Mouse (Mus musculus) heart, embryonic 15.5 days (tissue): Measurements from ENCODE around the gene Car9. TPM values are rescaled to one million over a fixed set of nuclear protein-coding genes. Genes with fewer than 3 reads are reported as not detected.
A peak's percentile ranks its signal among the peaks of the same experiment; 100 is the strongest.

ENCODE experiments used
- ATAC-seq: fragments of 200-750 bp; cut with Nextera tagmentation; replicated peaks from 2 replicates; pipeline ENCODE4 v1.8.0; 2017; ENCODE audit warnings: low read depth, moderate TSS enrichment; ENCODE audit not compliant: insufficient number of reproducible peaks, insufficient read depth, low FRiP score
- H3K27ac ChIP-seq: fragments of 300-500 bp; sonication (generic); 2 replicates; pipeline ENCODE4 v1.5.1; 2015; ENCODE audit warnings: mild to moderate bottlenecking, inconsistent platforms
- H3K27me3 ChIP-seq: fragments of 300-500 bp; sonication (generic); 2 replicates; pipeline ENCODE4 v1.6.1; 2015; ENCODE audit warnings: inconsistent platforms
- H3K36me3 ChIP-seq: fragments of 300-500 bp; sonication (generic); 2 replicates; pipeline ENCODE4 v1.6.1; 2015; ENCODE audit warnings: mild to moderate bottlenecking, inconsistent platforms
- H3K4me1 ChIP-seq: fragments of 300-500 bp; sonication (generic); replicated peaks from 2 replicates; pipeline ENCODE4 v1.6.1; 2015; ENCODE audit warnings: inconsistent platforms
- H3K4me2 ChIP-seq: fragments of 300-500 bp; sonication (generic); 2 replicates; pipeline ENCODE4 v1.6.1; 2015; ENCODE audit warnings: inconsistent platforms, mild to moderate bottlenecking, moderate library complexity
- H3K4me3 ChIP-seq: fragments of 300-500 bp; sonication (generic); 2 replicates; pipeline ENCODE4 v1.5.1; 2015; ENCODE audit warnings: mild to moderate bottlenecking, inconsistent platforms
- H3K9ac ChIP-seq: fragments of 300-500 bp; sonication (generic); 2 replicates; pipeline ENCODE4 v1.6.1; 2015; ENCODE audit warnings: mild to moderate bottlenecking, inconsistent platforms
- H3K9me3 ChIP-seq: fragments of 300-500 bp; sonication (generic); replicated peaks from 2 replicates; pipeline ENCODE4 v1.6.1; 2016; ENCODE audit warnings: inconsistent platforms
- WGBS: fragments of 180-500 bp; shearing (Covaris S2); methylation state at CpG from one replicate; pipeline ENCODE4 v1.1.7; 2015; ENCODE audit warnings: mixed read lengths; 5-methylcytosine and 5-hydroxymethylcytosine counted together
- polyA plus RNA-seq: library from polyadenylated mRNA; unstranded; fragments of >200 nt; fragmentation: Nextera tagmentation; extraction: Ambion mirVana; gene quantifications from 2 replicates; pipeline ENCODE4 v1.2.1, GENCODE M21; 2015

Car9 gene
- polyA plus RNA-seq, 1 experiment from 2014 or later, result 2.4 TPM

DNA sequence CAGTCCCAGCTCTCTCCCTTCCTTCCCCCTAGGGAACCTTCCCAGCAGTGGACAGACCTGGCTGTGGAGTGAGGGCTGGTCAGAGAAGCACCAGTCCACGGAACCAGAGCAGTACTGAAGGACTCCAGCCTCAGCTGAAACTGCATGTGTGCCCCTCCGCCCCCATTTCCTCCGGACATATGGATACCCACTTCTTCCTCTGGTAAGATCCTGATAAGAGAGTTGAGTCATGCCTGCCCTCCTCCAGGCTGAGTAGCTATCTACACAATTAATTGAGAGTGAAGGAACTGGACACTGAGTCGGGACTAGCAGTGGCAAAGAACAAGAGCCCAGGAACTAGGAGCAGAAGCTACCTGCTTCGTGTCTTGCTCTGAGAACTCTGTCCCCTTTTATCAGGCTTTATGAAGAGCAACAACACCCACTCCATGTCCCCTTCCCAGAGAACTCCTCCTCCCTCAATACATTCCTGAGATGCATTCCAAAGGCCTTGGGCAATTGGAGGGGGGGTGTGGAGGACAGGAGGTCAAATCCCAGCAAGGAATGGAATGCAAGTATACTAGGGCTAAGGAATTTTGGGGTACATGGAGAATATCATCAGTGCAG is 51.4 kb downstream of the Car9 start:
- Histone ChIP-seq H3K27me3 (no peaks in the 10 kb centered on the region), H3K9me3 (no peaks in the 10 kb centered on the region), H3K9ac (peak overlapping the region; percentile 94), H3K4me1 (peaks cover 45% of the 10 kb centered on the region), H3K4me2 (peak overlapping the region; percentile 78), H3K27ac (peak overlapping the region; percentile 99), H3K4me3 (peak overlapping the region; percentile 29), H3K36me3 (peaks cover 37% of the 10 kb centered on the region)
- peak; percentile 7; the same call in 1 of the 2 replicates for ATAC-seq
- 5% methylated on average over 5 of the region's 5 CpGs for WGBS

DNA sequence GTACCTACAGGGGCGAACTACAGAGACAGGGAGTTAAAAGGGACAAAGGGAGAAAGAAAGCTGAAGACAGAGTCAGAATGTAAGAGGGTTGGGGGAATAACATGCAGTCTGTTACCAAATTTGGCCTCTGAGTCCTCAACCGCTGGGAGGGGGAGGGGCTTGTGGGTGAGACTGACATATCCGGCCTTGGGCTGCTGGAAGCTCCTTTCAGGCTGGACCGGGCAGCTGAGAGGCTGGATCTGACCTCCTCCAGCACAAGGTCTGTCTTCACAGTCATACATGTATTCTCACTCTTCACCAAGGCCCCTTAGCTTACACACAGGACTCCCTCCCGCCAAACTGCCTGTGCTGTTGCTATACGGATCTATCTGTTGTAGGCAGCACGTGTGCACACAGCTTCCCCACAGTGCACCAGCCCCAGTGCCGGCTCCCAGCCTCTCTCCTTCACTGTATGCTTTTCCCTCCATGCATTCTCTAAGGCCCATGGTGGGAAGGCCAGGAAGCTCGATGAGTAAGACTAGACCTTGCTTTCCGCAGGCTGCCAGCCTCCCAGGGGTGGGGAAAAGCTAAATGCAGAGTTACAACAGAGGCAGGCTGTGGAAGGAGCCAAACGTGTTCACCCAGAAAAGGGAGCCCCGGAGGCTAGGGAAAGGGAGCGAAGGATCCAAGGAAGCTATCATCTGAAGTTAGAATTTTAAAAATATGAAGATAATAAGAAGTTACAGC is 52.0 kb downstream of the Car9 start:
- H3K27ac ChIP-seq, result peak overlapping the region; percentile 99
- peaks cover 52% of the 10 kb centered on the region for H3K4me1 ChIP-seq
- no peaks in the 10 kb centered on the region for H3K27me3 ChIP-seq
- H3K4me3 ChIP-seq, result peak overlapping the region; percentile 29
- H3K36me3 ChIP-seq, result peaks cover 31% of the 10 kb centered on the region
- no peaks in the 10 kb centered on the region for H3K9me3 ChIP-seq
- ATAC-seq, result peak; percentile 34
- H3K9ac ChIP-seq, result peak overlapping the region; percentile 94
- H3K4me2 ChIP-seq, result peak overlapping the region; percentile 78
- 10% methylated on average over 13 of the region's 13 CpGs for WGBS

DNA sequence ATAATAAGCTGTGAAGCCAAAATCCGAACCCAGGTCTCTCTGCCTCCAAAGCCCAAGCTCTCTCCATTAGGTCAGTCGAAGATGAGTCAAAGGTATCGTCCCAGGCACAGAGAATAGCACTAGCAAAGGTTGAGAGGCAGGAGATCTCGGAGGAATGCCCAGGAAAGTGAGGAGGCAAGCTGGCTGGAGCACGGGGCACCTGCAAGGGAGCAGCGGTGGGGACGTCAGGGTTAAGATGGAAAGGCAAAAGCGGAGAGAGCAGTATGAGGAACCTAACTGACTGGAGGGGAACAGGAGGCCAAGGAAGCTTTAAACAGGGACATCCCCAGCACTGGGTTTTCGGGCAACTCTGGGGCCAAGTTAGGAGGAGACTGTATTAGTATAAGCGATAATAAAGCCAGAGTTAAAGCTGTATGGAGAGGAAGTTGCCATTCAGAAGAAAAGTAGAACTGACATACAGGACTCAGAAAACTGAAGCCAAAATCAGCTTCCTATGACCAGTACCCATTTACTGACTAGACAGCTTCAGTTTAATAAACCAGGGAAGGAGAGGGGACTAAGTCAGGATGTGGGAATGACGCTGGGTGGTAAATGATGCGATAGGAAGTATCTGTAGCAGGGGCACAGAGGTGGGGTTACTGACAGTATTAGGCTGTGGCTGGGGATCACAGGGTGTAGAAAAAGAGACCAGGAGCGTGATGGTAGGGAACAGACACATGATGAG is 52.9 kb downstream of the Car9 start:
- no peaks in the 10 kb centered on the region for H3K27me3 ChIP-seq
- peak overlapping the region; percentile 78 for H3K4me2 ChIP-seq
- no peaks in the 10 kb centered on the region for H3K9me3 ChIP-seq
- peaks cover 23% of the 10 kb centered on the region for H3K36me3 ChIP-seq
- peak overlapping the region; percentile 73 for H3K4me3 ChIP-seq
- H3K9ac ChIP-seq, result peak overlapping the region; percentile 94
- H3K4me1 ChIP-seq, result peaks cover 57% of the 10 kb centered on the region
- 42% methylated on average over 13 of the region's 13 CpGs for WGBS
- peak overlapping the region; percentile 99 for H3K27ac ChIP-seq
- ATAC-seq, result no peak

DNA sequence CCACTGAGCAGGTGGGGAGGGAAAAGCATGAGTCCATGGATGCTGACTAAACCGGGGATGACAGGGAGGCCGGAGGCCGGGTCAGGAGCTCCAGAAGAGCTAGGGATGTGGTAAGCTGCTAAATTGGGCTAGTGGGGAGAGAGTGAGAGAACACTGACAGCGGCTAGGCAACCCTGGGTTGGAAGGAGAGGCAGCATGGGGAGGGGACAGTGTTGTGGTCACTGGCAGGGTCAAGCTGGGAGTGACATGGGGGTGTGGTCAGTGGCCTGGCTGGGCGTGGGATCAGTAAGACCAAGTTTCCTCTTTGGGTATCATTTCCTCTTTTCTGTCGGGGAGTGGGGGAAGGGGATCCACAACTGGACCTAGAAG is 53.5 kb downstream of the Car9 start:
- ATAC-seq, result no peak
- Histone ChIP-seq H3K27me3 (no peaks in the 10 kb centered on the region), H3K4me2 (peak overlapping the region; percentile 78), H3K27ac (peak overlapping the region; percentile 99), H3K9me3 (no peaks in the 10 kb centered on the region), H3K4me3 (peak overlapping the region; percentile 73), H3K36me3 (peaks cover 23% of the 10 kb centered on the region), H3K9ac (peak overlapping the region; percentile 94), H3K4me1 (peaks cover 57% of the 10 kb centered on the region)
- WGBS, result 7% methylated on average over 6 of the region's 6 CpGs

DNA sequence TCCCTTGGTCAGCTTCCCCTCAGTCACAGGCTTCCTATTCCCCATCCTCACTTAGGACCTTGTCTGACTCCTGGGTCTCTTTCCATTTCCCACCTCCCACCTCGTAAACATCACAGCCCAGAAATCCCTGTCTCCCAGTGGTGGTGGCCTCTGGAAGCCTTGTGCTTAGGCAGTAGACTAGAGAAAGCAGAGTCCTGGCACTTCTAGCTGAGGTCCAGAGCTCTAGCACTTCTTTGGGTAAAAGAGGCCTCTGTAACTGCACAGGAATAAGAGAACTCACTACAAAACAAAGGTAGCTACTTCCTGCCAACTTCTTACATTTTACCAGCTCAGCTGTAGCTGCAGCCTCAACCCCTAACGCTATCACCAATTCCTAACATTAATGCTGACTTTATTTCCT is 54.2 kb downstream of the Car9 start:
- ATAC-seq, result no peak
- Histone ChIP-seq H3K27me3 (no peaks in the 10 kb centered on the region), H3K9ac (peak overlapping the region; percentile 94), H3K4me3 (peak overlapping the region; percentile 73), H3K4me1 (peaks cover 57% of the 10 kb centered on the region), H3K4me2 (peak overlapping the region; percentile 78), H3K27ac (peak overlapping the region; percentile 99), H3K9me3 (no peaks in the 10 kb centered on the region), H3K36me3 (peaks cover 23% of the 10 kb centered on the region)
- 9% methylated on average over 2 of the region's 2 CpGs for WGBS

DNA sequence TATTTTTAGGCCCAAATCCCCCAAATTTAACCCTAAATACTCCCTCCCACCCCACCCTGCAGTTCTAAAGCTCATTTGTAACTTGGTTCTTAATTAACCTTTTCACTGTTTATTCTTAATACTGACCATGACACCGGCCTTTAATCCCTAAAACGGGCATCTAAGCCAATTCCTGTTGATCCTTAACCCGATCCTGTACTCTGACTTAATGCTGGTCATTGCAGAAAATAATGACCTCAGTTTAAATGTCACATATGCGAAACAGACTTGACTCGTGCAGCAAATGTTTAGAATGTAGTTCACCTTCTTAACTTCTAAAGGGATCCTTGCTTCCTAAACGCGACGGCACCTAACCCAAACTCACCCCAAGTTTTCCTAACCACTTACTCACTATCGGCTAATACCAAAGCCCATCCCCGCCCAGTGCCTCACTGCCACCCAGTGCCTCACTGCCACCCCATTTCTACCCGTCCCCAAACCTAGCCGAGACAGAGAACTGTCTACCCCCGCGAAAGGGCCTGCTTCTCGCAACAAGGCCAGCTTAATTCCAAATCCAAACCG is 54.8 kb downstream of the Car9 start:
- H3K36me3 ChIP-seq, result peaks cover 23% of the 10 kb centered on the region
- peak overlapping the region; percentile 73 for H3K4me3 ChIP-seq
- H3K4me2 ChIP-seq, result peak overlapping the region; percentile 78
- no peak for ATAC-seq
- H3K27me3 ChIP-seq, result no peaks in the 10 kb centered on the region
- peaks cover 57% of the 10 kb centered on the region for H3K4me1 ChIP-seq
- H3K9me3 ChIP-seq, result no peaks in the 10 kb centered on the region
- peak overlapping the region; percentile 99 for H3K27ac ChIP-seq
- H3K9ac ChIP-seq, result peak overlapping the region; percentile 94
- 2% methylated on average over 16 of the region's 16 CpGs for WGBS

DNA sequence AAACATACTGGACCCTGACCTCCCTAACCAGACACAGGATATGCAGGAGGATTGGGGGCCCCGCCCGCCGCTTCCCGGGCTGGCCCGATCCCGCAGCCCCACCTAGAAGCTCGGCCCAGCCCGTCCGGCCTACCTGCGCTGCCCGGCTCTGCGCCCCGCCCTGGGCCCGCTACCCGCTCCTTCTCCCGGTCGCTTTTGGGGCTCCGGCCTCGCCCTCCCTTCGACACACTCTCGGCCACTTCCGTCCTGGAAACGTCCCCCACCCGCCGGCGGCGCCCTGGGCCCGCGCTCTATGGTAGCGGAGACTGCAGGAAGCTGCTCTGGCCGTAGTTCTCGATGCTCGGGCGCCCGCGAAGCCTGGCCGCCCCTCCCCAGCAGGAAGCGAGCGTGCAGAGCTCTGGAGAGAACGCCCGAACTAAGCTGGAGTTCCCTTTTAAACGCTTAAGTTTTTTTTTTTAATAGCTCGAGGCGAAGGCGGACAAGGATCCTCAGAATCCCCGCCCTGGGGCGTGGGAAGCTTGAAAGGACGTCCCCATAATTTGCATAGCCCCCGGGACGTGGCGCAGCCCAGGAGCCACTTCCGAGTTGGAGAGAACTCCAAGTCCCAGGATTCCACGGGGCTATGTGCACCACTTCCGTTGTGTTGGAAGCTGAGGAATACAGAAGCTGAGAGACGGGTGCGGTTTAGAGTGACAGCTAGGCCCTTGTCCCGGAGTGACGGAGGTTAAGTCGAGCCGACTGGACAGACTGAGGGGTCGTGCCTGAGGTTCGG is 55.4 kb downstream of the Car9 start, which contains the start of the genes Creb3 and Tln1:
Creb3 (plus strand) TSS at position 336 of the 772 bp plus-strand sequence.
Tln1 (minus strand) TSS at position 695 of the 772 bp plus-strand sequence.
- Histone ChIP-seq H3K4me1 (peaks cover 53% of the 10 kb centered on the region), H3K9me3 (no peaks in the 10 kb centered on the region), H3K27me3 (no peaks in the 10 kb centered on the region), H3K4me2 (peak within 1 kb of the TSS; percentile 78), H3K4me3 (peak within 1 kb of the TSS; percentile 73), H3K36me3 (peaks cover 27% of the 10 kb centered on the region), H3K9ac (peak within 1 kb of the TSS; percentile 94), H3K27ac (peak within 1 kb of the TSS; percentile 99)
- peak; percentile 87 for ATAC-seq
- WGBS, result under 1% methylated on average over 62 of the region's 62 CpGs

DNA sequence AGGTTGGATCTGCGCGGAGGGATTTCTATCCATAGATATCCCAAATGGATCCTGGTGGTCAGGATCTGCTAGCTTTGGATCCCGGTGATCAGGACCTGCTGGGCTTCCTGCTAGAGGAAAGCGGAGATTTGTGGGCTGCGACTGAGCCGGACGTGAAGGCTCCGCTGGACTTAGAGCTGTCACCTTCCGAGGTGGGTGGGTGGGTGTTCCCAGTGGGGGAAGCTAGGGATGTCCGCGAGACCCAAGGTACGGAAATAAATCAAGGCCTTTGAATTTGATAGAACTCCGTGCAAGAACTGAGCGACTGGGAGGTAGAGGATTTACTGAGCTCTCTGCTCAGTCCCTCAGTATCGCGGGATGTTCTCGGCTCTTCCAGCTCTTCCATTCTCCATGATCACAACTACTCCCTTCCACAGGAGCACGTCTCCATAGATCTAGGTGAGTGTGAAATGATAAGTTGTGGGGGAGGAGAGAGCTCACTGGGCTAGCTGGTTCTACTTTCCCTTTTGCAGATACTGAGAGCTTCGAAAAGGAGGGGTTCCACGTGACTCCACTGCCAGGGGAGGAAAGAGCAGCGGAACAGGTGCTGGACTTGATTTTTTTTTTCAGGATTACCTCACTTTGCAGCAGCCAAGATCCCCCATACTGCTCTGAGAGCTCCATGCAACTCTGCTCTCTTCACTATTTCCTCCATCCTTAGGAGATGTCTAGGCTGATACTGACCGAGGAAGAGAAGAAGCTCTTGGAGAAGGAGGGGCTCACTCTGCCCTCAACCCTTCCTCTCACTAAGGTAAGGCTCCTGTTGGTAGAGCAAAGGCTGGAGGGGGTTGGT is 56.2 kb downstream of the Car9 start:
- 3% methylated on average over 22 of the region's 22 CpGs for WGBS
- peak overlapping the region; percentile 94 for H3K9ac ChIP-seq
- H3K36me3 ChIP-seq, result peaks cover 35% of the 10 kb centered on the region
- H3K27ac ChIP-seq, result peak overlapping the region; percentile 99
- peaks cover 45% of the 10 kb centered on the region for H3K4me1 ChIP-seq
- H3K27me3 ChIP-seq, result no peaks in the 10 kb centered on the region
- H3K4me3 ChIP-seq, result peak overlapping the region; percentile 73
- no peaks in the 10 kb centered on the region for H3K9me3 ChIP-seq
- ATAC-seq, result no peak
- H3K4me2 ChIP-seq, result peak overlapping the region; percentile 78
